Mouse (Mus musculus) forebrain, embryonic 11.5 days (tissue): ENCODE measurements around the gene Mapk8ip1. TPM values are rescaled to one million over a fixed set of nuclear protein-coding genes. Genes with fewer than 3 reads are reported as not detected.

Source experiments
- ATAC-seq: fragments of 200-750 bp; cut with Nextera tagmentation; replicated peaks from 2 replicates; pipeline ENCODE4 v1.8.0; 2017; ENCODE audit warnings: moderate TSS enrichment; ENCODE audit not compliant: low FRiP score
- DNase-seq: peaks from one replicate; pipeline ENCODE4 v3.0.0-alpha.2; 2017; ENCODE audit warnings: low spot score
- H3K27ac ChIP-seq: fragments of 300-500 bp; sonication (generic); 2 replicates; pipeline ENCODE4 v1.5.1; 2014; ENCODE audit warnings: low read depth, low read length
- H3K27me3 ChIP-seq: fragments of 300-500 bp; sonication (generic); 2 replicates; pipeline ENCODE4 v1.6.1; 2014; ENCODE audit warnings: mild to moderate bottlenecking, low read length, mixed read lengths; ENCODE audit not compliant: control insufficient read depth, insufficient read depth
- H3K36me3 ChIP-seq: fragments of 300-500 bp; sonication (generic); 2 replicates; pipeline ENCODE4 v1.6.1; 2014; ENCODE audit warnings: mild to moderate bottlenecking, low read length, moderate library complexity, mixed read lengths; ENCODE audit not compliant: control insufficient read depth, insufficient read depth
- H3K4me1 ChIP-seq: fragments of 300-500 bp; sonication (generic); replicated peaks from 2 replicates; pipeline ENCODE4 v1.6.1; 2014; ENCODE audit warnings: low read length, mixed read lengths; ENCODE audit not compliant: control insufficient read depth, insufficient read depth
- H3K4me2 ChIP-seq: fragments of 300-500 bp; sonication (generic); 2 replicates; pipeline ENCODE4 v1.6.1; 2014; ENCODE audit warnings: low read depth, mild to moderate bottlenecking, low read length, moderate library complexity, mixed read lengths; ENCODE audit not compliant: severe bottlenecking
- H3K4me3 ChIP-seq: fragments of 300-500 bp; sonication (generic); 2 replicates; pipeline ENCODE4 v1.5.1; 2014; ENCODE audit warnings: low read depth, low read length
- H3K9ac ChIP-seq: fragments of 300-500 bp; sonication (generic); 2 replicates; pipeline ENCODE4 v1.6.1; 2014; ENCODE audit warnings: low read length
- H3K9me3 ChIP-seq: fragments of 300-500 bp; sonication (generic); 2 replicates; pipeline ENCODE4 v1.6.1; 2016; ENCODE audit warnings: low read length, mixed read lengths; ENCODE audit not compliant: control insufficient read depth
- WGBS: fragments of 180-500 bp; shearing (Covaris S2); extraction: QIAGEN DNeasy Blood & Tissue Kit; methylation state at CpG from one replicate; pipeline ENCODE4 v1.1.7; 2014; 5-methylcytosine and 5-hydroxymethylcytosine counted together
- polyA plus RNA-seq: library from polyadenylated mRNA; unstranded; fragments of >200 nt; fragmentation: Nextera tagmentation; extraction: Ambion mirVana; gene quantifications from 2 replicates; pipeline ENCODE4 v1.2.1, GENCODE M21; 2014

The Mapk8ip1 gene
- polyA plus RNA-seq, 1 experiment from 2014 or later, result 35.9 TPM

GRCm38 (mm10) chr2:92422388-92423135 lies 21.5 kb upstream of the Mapk8ip1 start:
- ATAC-seq, result no peak
- H3K9ac ChIP-seq, result no peak overlapping the region
- no peak overlapping the region for H3K4me2 ChIP-seq
- peaks cover 16% of the 10 kb centered on the region for H3K4me1 ChIP-seq
- H3K36me3 ChIP-seq, result peaks cover 5% of the 10 kb centered on the region; the same call in 1 of the 2 replicates
- no peak for DNase-seq
- no peaks in the 10 kb centered on the region for H3K27me3 ChIP-seq
- 80% methylated on average over 10 of the region's 10 CpGs for WGBS
- H3K9me3 ChIP-seq, result no peaks in the 10 kb centered on the region
- H3K27ac ChIP-seq, result no peak overlapping the region
- H3K4me3 ChIP-seq, result no peak overlapping the region

- Histone ChIP-seq H3K36me3 (peaks cover 5% of the 10 kb centered on the region; the same call in 1 of the 2 replicates), H3K4me1 (peaks cover 16% of the 10 kb centered on the region), H3K9me3 (no peaks in the 10 kb centered on the region), H3K9ac (no peak overlapping the region), H3K27ac (no peak overlapping the region), H3K4me3 (no peak overlapping the region), H3K27me3 (no peaks in the 10 kb centered on the region), H3K4me2 (no peak overlapping the region)
- DNase-seq (no peak), ATAC-seq (no peak)
- WGBS, result 92% methylated on average over 7 of the region's 7 CpGs
Observed at GRCm38 (mm10) chr2:92421723-92422387, 20.8 kb upstream of the Mapk8ip1 start.

GRCm38 (mm10) chr2:92411705-92412104 lies 10.6 kb upstream of the Mapk8ip1 start:
- no peak overlapping the region for H3K4me2 ChIP-seq
- WGBS, result 97% methylated on average over 10 of the region's 10 CpGs
- H3K9me3 ChIP-seq, result no peaks in the 10 kb centered on the region
- H3K36me3 ChIP-seq, result peaks cover 15% of the 10 kb centered on the region; the same call in 1 of the 2 replicates
- no peak overlapping the region for H3K9ac ChIP-seq
- H3K27me3 ChIP-seq, result no peaks in the 10 kb centered on the region
- no peaks in the 10 kb centered on the region for H3K4me1 ChIP-seq
- DNase-seq (no peak), ATAC-seq (no peak)
- no peak overlapping the region for H3K27ac ChIP-seq
- H3K4me3 ChIP-seq, result no peak overlapping the region

DNA sequence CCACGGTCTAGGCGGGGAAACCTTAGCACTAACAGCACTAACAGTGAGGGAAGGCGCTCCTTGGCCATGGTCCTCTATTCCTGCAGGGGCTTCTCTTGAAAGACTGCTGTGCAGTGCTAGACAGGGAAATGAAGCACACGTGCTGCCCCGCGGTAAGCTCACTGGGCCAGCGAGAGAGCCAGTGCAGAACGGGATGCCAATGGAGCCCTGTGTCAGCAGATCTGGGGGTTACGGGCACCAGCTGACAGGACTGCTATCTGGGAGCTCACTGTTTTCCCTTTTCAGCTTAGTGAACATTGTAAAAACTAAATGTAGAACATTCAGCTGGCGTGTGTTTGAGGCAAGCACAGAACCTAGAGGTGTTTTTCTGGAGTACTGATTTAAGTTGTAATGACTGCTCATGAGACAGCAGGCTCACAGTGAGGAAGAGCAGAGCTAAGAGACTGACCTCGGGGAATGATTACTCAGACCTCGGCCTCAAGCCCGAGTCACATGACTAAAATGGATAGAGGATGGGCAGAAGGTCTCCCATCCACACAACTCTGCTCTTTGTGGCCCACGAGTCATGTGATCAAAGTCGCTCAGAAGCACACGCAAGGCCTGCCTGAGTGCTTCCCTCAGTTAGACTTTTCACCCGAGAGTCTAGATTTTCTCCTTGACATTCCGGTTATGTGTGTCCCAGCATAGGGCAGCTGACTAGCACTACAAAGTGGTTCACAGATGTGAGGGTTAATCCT lies 7.4 kb upstream of the Mapk8ip1 start:
- peaks cover 7% of the 10 kb centered on the region; the same call in 1 of the 2 replicates for H3K36me3 ChIP-seq

DNA sequence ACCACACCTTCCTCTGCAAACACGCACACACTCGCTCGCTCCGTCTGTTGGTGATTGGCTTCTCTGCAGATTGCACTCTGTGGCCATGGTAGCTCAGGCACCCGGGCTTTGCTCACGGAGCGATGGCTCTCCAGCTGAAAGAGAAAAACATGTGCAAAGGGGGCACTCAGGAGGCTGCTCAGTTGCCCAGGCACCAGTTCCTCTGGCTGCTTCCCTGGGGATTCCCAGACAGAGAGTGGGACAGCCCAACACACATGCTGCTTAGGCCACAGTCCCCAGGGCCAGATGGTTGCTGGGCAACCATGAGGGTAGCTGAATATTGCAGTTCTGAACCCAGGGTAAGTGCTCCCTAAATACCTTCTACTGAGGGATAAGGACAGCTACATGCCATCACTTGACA lies 4.6 kb upstream of the Mapk8ip1 start:
- Histone ChIP-seq H3K9ac (no peak overlapping the region), H3K4me1 (peaks cover 2% of the 10 kb centered on the region; the same call in 1 of the 2 replicates), H3K4me3 (no peak overlapping the region), H3K9me3 (no peaks in the 10 kb centered on the region), H3K4me2 (no peak overlapping the region), H3K27ac (no peak overlapping the region), H3K27me3 (no peaks in the 10 kb centered on the region), H3K36me3 (no peaks in the 10 kb centered on the region; the same call in 1 of the 2 replicates)
- no peak for DNase-seq
- ATAC-seq, result no peak
- 97% methylated on average over 7 of the region's 7 CpGs for WGBS

More for the DNA sequence above, 7.4 kb upstream of the Mapk8ip1 start:
- ATAC-seq (no peak), DNase-seq (no peak)
- H3K27me3 ChIP-seq, result no peaks in the 10 kb centered on the region
- H3K9ac ChIP-seq, result no peak overlapping the region
- no peak overlapping the region for H3K4me2 ChIP-seq
- no peaks in the 10 kb centered on the region for H3K9me3 ChIP-seq
- no peak overlapping the region for H3K4me3 ChIP-seq
- 91% methylated on average over 18 of the region's 18 CpGs for WGBS
- no peak overlapping the region for H3K27ac ChIP-seq
- no peaks in the 10 kb centered on the region for H3K4me1 ChIP-seq

- no peak overlapping the region for H3K27ac ChIP-seq
- WGBS, result 83% methylated on average over 6 of the region's 6 CpGs
- no peak overlapping the region for H3K4me3 ChIP-seq
- H3K27me3 ChIP-seq, result no peaks in the 10 kb centered on the region
- DNase-seq, result no peak
- H3K36me3 ChIP-seq, result no peaks in the 10 kb centered on the region; the same call in 1 of the 2 replicates
- no peak overlapping the region for H3K4me2 ChIP-seq
- peaks cover 6% of the 10 kb centered on the region; the same call in 1 of the 2 replicates for H3K4me1 ChIP-seq
- no peak for ATAC-seq
- no peak overlapping the region for H3K9ac ChIP-seq
- H3K9me3 ChIP-seq, result no peaks in the 10 kb centered on the region
Observed at GRCm38 (mm10) chr2:92404737-92405136, 3.7 kb upstream of the Mapk8ip1 start.

- Histone ChIP-seq H3K4me3 (no peak overlapping the region), H3K9ac (no peak overlapping the region), H3K4me2 (no peak overlapping the region), H3K36me3 (no peaks in the 10 kb centered on the region; the same call in 1 of the 2 replicates), H3K27ac (no peak overlapping the region), H3K4me1 (peaks cover 6% of the 10 kb centered on the region; the same call in 1 of the 2 replicates), H3K27me3 (no peaks in the 10 kb centered on the region), H3K9me3 (no peaks in the 10 kb centered on the region)
- WGBS, result 88% methylated on average over 5 of the region's 5 CpGs
- no peak for DNase-seq
- no peak for ATAC-seq
Observed at GRCm38 (mm10) chr2:92403776-92404319, 2.8 kb upstream of the Mapk8ip1 start.

DNA sequence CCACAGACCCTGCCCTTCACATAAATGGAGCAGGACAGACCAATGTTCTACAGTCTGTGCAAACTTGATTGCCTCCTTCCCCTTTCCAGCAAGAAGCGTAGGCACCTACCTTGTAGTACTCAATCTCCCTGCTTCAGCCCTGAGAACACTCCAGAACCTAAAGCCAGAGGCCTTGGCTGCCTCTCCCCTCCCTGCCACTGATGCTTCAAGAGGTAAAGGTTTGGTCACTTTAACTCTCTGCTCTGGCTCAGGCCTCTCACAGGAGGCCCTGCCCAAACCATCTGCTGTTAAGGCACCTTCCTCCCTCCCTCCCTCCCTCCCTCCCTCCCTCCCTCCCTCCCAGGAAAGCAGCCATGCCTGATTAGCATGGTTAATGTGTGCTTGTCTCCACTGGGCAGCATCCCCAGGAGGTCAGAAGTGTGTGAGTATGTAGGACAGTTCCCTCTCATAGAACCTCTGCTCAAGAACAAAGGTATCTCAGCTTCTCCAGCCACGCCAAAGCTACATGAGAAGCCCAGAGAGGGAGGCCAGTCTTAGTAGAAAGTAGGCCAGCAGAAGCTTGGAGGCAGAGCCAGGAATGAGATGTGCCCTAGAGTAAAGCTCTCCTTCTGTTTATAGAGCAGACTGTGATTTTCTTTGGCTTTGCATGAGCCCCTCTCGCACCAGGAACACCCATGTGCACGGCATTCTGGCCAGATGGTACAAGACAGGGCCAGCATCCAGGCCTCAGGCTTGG lies 1.7 kb upstream of the Mapk8ip1 start:
- H3K36me3 ChIP-seq, result no peaks in the 10 kb centered on the region; the same call in 1 of the 2 replicates
- 82% methylated on average over 4 of the region's 4 CpGs for WGBS
- H3K27me3 ChIP-seq, result no peaks in the 10 kb centered on the region
- peaks cover 6% of the 10 kb centered on the region; the same call in 1 of the 2 replicates for H3K4me1 ChIP-seq
- no peak overlapping the region for H3K9ac ChIP-seq
- H3K27ac ChIP-seq, result no peak overlapping the region
- no peak overlapping the region for H3K4me3 ChIP-seq
- ATAC-seq, result no peak
- DNase-seq, result no peak
- no peak overlapping the region for H3K4me2 ChIP-seq
- H3K9me3 ChIP-seq, result no peaks in the 10 kb centered on the region
